Mouse (Mus musculus): ENCODE results near the gene Hps6.

The Hps6 gene

DNA sequence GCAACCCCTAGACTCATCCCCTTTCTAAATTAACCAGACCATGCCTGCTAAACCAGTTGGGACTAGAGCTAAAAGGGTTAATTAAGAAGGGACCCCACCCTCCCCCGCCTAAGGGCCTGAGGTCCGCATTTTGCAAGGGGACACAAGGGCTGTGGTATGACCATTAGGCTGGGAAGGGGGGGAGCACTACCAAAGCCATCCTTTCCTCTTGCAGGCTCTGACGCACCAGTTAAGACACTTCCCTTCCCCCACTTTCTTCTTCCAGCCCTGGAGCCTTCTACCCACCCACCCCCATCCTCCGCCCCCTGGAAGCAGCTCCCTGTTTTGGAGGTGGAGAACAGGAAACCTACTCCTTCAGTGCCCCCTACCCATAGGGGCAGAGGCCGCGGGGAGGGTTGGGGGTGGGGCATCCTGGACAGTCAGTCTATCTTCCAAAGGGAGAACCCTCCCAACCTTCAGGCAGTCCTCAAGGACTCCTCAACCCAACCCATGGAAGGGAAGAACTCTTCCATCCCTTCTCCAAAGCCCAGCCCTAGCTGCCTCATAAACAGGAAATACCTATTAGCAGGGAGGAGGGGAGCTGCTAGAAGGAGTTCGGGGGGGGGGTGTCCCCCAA, 42.5 kb downstream of the Hps6 start:
- DNase-seq = peak; percentile 83

DNA sequence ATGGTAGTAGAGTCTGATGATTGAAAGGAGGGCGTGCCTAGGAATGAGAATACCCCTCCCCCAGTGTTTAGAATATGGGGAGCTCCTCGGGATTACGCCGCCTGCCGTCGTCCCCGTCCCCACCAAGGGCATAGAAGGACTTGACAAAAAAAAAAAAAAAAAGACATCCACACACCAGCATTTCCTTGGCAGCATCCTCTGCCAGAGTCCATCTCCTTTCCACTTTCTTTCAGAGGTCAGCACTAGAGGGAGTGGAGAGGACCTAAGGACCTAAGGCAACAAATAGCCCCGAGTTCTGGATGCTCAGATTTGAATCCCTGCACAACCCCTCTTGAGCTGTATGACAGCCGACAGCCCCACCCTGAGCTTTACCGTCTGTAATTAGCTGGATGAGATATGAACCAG, 43.3 kb downstream of the Hps6 start:
- peak; percentile 61 for DNase-seq

DNA sequence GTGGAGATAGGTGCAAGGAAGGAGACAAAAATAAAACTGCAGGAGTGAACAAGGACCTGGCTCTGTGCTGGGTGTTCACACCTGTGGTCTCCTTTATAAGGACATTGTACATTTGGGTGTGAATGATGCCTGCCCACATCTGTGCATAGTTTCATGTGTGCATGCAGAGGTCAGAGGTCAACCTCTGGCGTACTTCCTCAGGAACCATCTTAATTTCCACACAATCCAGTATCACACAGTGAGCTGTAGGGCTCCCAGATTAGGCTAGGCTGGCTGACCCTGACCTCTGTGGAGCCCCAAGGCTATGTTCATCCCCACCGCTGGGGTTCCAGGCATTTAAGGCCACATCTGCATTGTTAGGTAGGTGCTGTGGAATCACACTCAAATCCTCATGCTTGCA, 44.1 kb downstream of the Hps6 start:
- peak; percentile 53 for DNase-seq

DNA sequence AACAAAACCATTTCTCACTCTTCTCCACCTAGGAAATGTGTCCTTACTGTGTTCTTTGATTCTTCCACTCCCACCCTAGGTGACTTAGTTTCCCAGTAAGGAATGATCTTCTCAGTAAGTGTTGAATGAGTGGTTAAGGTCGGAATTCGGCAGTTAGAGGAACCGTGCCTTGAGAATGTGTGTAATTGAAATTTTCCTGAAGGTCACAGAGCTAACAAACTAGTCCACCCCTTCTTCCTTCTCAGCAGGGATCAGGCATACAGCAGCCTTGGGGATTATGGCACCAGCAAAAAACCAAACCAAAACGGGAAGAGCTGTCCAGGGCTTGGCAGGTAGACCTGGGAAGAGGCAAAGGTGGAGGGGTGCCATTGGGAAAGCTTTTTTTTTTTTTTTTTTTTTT, 45.8 kb downstream of the Hps6 start:
- no peak for DNase-seq

DNA sequence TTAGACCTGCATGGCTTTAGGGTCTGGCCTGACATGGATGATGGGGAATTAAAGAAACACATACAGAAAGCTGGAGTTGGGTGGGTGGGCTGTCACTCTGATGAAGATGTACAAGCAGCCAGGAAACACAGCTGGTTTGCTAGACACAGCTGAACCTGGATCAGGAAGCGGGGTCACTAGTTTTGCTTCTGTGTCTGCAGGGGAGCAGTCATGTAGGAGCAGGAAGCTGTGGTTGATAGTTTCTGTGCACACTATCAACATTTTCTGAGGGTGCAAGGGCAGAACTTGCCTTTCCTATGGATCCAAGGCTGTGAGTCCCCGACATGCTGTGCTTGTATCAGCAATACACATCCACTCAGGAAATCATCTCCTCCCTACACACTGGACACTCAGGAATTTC, 47.2 kb downstream of the Hps6 start:
- DNase-seq = no peak

Measured in cerebellum, adult 9-10 months (tissue).